27 mouse cellular contexts compared by ENCODE assay signal in the genomic region with DNA sequence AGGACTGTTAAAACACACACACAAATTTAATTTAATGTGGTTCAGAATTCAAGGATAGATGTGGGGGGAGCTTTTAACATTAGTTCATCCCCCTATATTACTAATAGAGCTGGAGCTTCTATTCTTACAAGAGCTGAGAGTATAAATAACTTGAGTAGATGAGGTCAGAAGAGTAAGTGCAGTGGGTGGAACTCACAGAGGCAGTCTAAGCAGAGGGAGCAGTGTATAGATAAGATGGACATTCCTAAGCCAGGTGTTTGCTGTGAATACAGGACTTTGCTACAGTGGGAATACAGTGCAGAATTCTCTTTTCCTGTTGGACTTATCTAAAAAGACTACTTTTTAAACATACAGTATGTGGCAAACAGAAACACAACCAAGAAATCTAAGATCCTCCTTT. TPM values are rescaled to one million over a fixed set of nuclear protein-coding genes. Genes with fewer than 3 reads are reported as not detected.
DNase-seq lines count a peak whose midpoint lies in the region; ATAC-seq and TF ChIP-seq lines count a peak whose summit lies in the region.
"Had no signal": no experiment of that assay in that cellular context is flagged by ENCODE, and none has a peak within 500 bp of the region (broad histone marks: within the 10 kb centered on the region; RNA-seq: fewer than 3 reads in every experiment).

No protein-coding gene starts in this region.

- H3K9ac ChIP-seq in heart, embryonic 13.5 days = no peak overlapping the region
- H3K9ac ChIP-seq in heart, embryonic 15.5 days = no peak overlapping the region
- no peak overlapping the region for H3K9ac ChIP-seq in heart, postnatal 0 days (replicated peaks; ENCODE audit: low read depth, low read length)
- no peak overlapping the region for H3K9ac ChIP-seq in heart, embryonic 11.5 days (ENCODE audit: low read depth, low read length)
- H3K9ac ChIP-seq: embryonic facial prominence, embryonic 12.5 days; forebrain, embryonic 13.5 days had no signal

- H3K4me2 ChIP-seq in heart, embryonic 13.5 days = peak overlapping the region; percentile 7; the same call in 1 of the 2 replicates
- H3K4me2 ChIP-seq in heart, embryonic 15.5 days = no peak overlapping the region
- no peak overlapping the region for H3K4me2 ChIP-seq in heart, postnatal 0 days (ENCODE audit: low read depth, low read length)
- no peak overlapping the region for H3K4me2 ChIP-seq in heart, embryonic 11.5 days
- H3K4me2 ChIP-seq: embryonic facial prominence, embryonic 12.5 days; forebrain, embryonic 13.5 days had no signal

- intact Hi-C loops in gastrocnemius, adult 2 months (cut with DNase I) = no loop called here
- intact Hi-C loops in heart, postnatal 14 days (cut with DNase I) = no loop called here

- H3K9me3 ChIP-seq in heart, embryonic 13.5 days = no peaks in the 10 kb centered on the region
- H3K9me3 ChIP-seq in heart, embryonic 15.5 days (replicated peaks) = no peaks in the 10 kb centered on the region
- no peaks in the 10 kb centered on the region for H3K9me3 ChIP-seq in heart, postnatal 0 days (replicated peaks; ENCODE audit: control insufficient read depth, low read length)
- no peaks in the 10 kb centered on the region for H3K9me3 ChIP-seq in heart, embryonic 11.5 days (replicated peaks; ENCODE audit: control insufficient read depth, low read length)
- H3K9me3 ChIP-seq: embryonic facial prominence, embryonic 10.5 days; embryonic facial prominence, embryonic 12.5 days; forebrain, embryonic 13.5 days; G1E had no signal

- ATAC-seq in heart, embryonic 13.5 days (ENCODE audit: extremely low read depth, insufficient number of reproducible peaks, low FRiP score, low TSS enrichment) = no peak
- no peak for ATAC-seq in heart, embryonic 15.5 days (replicated peaks; ENCODE audit: insufficient number of reproducible peaks, insufficient read depth, low FRiP score, low read depth)
- ATAC-seq in heart, postnatal 0 days (ENCODE audit: insufficient read depth, low read depth) = 0 out of 2 replicates have a peak, but pooled peaks have one; percentile 49
- no peak for ATAC-seq in heart, embryonic 11.5 days (replicated peaks; ENCODE audit: insufficient number of reproducible peaks, low FRiP score, low TSS enrichment)
- ATAC-seq: activated CD4-positive, CD25-positive, alpha-beta regulatory T cell, adult 4 months; CD4-positive, CD25-positive, alpha-beta regulatory T cell, adult 4 months; forebrain, embryonic 13.5 days; Patski had no signal

- H3K27me3 ChIP-seq in heart, embryonic 13.5 days (replicated peaks) = no peaks in the 10 kb centered on the region
- H3K27me3 ChIP-seq in heart, embryonic 15.5 days = no peaks in the 10 kb centered on the region
- H3K27me3 ChIP-seq in heart, postnatal 0 days (ENCODE audit: control insufficient read depth, insufficient read depth, low read length) = no peaks in the 10 kb centered on the region
- H3K27me3 ChIP-seq in heart, embryonic 11.5 days (ENCODE audit: control insufficient read depth, insufficient read depth, low read length) = no peaks in the 10 kb centered on the region
- H3K27me3 ChIP-seq: CH12.LX; embryonic facial prominence, embryonic 12.5 days; forebrain, embryonic 13.5 days; Patski had no signal

- H3K4me3 ChIP-seq in gastrocnemius, adult 2 months = no peak overlapping the region
- H3K4me3 ChIP-seq in heart, embryonic 13.5 days = no peak overlapping the region
- H3K4me3 ChIP-seq in heart, embryonic 15.5 days = no peak overlapping the region
- no peak overlapping the region for H3K4me3 ChIP-seq in heart, postnatal 0 days (ENCODE audit: low read depth, low read length)
- H3K4me3 ChIP-seq in heart, embryonic 11.5 days (ENCODE audit: low read depth, low read length) = no peak overlapping the region
- H3K4me3 ChIP-seq: embryonic facial prominence, embryonic 10.5 days; embryonic facial prominence, embryonic 12.5 days; forebrain, embryonic 13.5 days had no signal

- peak overlapping the region; percentile 82 for H3K27ac ChIP-seq in gastrocnemius, adult 2 months
- H3K27ac ChIP-seq in heart, embryonic 13.5 days (replicated peaks) = peak overlapping the region; percentile 70
- H3K27ac ChIP-seq in heart, embryonic 15.5 days = peak overlapping the region; percentile 27; the same call in 1 of the 2 replicates
- peak overlapping the region; percentile 20; the same call in 1 of the 2 replicates for H3K27ac ChIP-seq in heart, postnatal 0 days (ENCODE audit: low read depth)
- no peak overlapping the region for H3K27ac ChIP-seq in heart, embryonic 11.5 days (ENCODE audit: low read depth, low read length)
- H3K27ac ChIP-seq: embryonic facial prominence, embryonic 10.5 days; embryonic facial prominence, embryonic 12.5 days; forebrain, embryonic 13.5 days had no signal

- peaks cover 44% of the 10 kb centered on the region for H3K4me1 ChIP-seq in heart, embryonic 13.5 days
- H3K4me1 ChIP-seq in heart, embryonic 15.5 days (replicated peaks) = peaks cover 11% of the 10 kb centered on the region
- peaks cover 10% of the 10 kb centered on the region for H3K4me1 ChIP-seq in heart, postnatal 0 days (ENCODE audit: control insufficient read depth, insufficient read depth)
- peaks cover 4% of the 10 kb centered on the region; the same call in 1 of the 2 replicates for H3K4me1 ChIP-seq in heart, embryonic 11.5 days (ENCODE audit: control insufficient read depth, insufficient read depth, low read length)
- H3K4me1 ChIP-seq: embryonic facial prominence, embryonic 12.5 days had no signal

- TF ChIP-seq CTCF in gastrocnemius, adult 2 months (IDR thresholded peaks at IDR 0.05) = no peak
- no peak for TF ChIP-seq CTCF in heart, postnatal 0 days (IDR thresholded peaks at IDR 0.05; ENCODE audit: low read depth)

- no peak for TF ChIP-seq EP300 in heart, postnatal 0 days (IDR thresholded peaks at IDR 0.05; ENCODE audit: low read depth)

- peaks cover 80% of the 10 kb centered on the region for H3K36me3 ChIP-seq in heart, embryonic 13.5 days
- H3K36me3 ChIP-seq in heart, embryonic 15.5 days = peaks cover 65% of the 10 kb centered on the region
- H3K36me3 ChIP-seq in heart, postnatal 0 days (replicated peaks; ENCODE audit: control insufficient read depth, insufficient read depth, low read length) = peaks cover 72% of the 10 kb centered on the region
- peaks cover 30% of the 10 kb centered on the region for H3K36me3 ChIP-seq in heart, embryonic 11.5 days (ENCODE audit: control insufficient read depth, insufficient read depth, low read length)

- no peak for DNase-seq in gastrocnemius, adult 2 months
- DNase-seq in gastrocnemius, postnatal 25 days = no peak
- DNase-seq in heart, postnatal 14 days = no peak
- no peak for DNase-seq in heart, adult 18-20 months
- DNase-seq in heart, postnatal 0 days (ENCODE audit: low spot score) = peak; percentile 40
- DNase-seq: adrenal gland, adult 8-10 months; adrenal gland, postnatal 14 days; adrenal gland, postnatal 36 days; B cell, adult 2 months; cerebellum, adult 11-12 months; cerebellum, adult 2 months; cerebellum, adult 9-10 months; cerebellum, postnatal 10 days; cerebellum, postnatal 25 days had no signal

RNA-seq across cellular contexts. Expression of gene Casp2, which starts 6.0 kb away (rescaled TPM):
- total RNA-seq in gastrocnemius, adult 2 months (2021) = 1 to 10 TPM; 5.0 to 6.1 TPM
- total RNA-seq in gastrocnemius, postnatal 25 days (2021) = 1 to 10 TPM; 5.0 to 5.1 TPM
- 30.9 and 31.8 TPM in 2 replicates for polyA plus RNA-seq in heart, embryonic 13.5 days (2015; fragmentation: Nextera tagmentation; extraction: Ambion mirVana)
- 10 to 100 TPM; 16.5 to 17.4 TPM for total RNA-seq in heart, postnatal 14 days (2021)
- 26.2 and 37.2 TPM in 2 replicates for polyA plus RNA-seq in heart, embryonic 15.5 days (2015; fragmentation: Nextera tagmentation; extraction: Ambion mirVana)
- total RNA-seq in heart, adult 18-20 months (2021) = 10 to 100 TPM; 11.0 to 13.7 TPM
- 25.8 and 39.6 TPM in 2 replicates for total RNA-seq in heart, postnatal 0 days (2014; rRNA removed; ENCODE audit: low replicate concordance)
- 14.9 and 15.2 TPM in 2 replicates for polyA plus RNA-seq in heart, postnatal 0 days (2015; fragmentation: Nextera tagmentation; extraction: Ambion mirVana)
- polyA plus RNA-seq in heart, embryonic 11.5 days (2014; fragmentation: Nextera tagmentation; extraction: Ambion mirVana) = 34.4 and 34.7 TPM in 2 replicates

RNA-seq across cellular contexts. Expression of gene Tmem139, which starts 9.0 kb away (rescaled TPM):
- total RNA-seq in gastrocnemius, adult 2 months (2021) = under 1 TPM in 1 of 2 experiments, not detected in 1; 0.33 TPM
- total RNA-seq in gastrocnemius, postnatal 25 days (2021) = not detected
- polyA plus RNA-seq in heart, embryonic 13.5 days (2015; fragmentation: Nextera tagmentation; extraction: Ambion mirVana) = 0.29 TPM in 1 of 2 replicates, not detected in the other
- not detected for total RNA-seq in heart, postnatal 14 days (2021)
- 0.28 and 0.31 TPM in 2 replicates for polyA plus RNA-seq in heart, embryonic 15.5 days (2015; fragmentation: Nextera tagmentation; extraction: Ambion mirVana)
- under 1 TPM in 1 of 2 experiments, not detected in 1; 0.33 TPM for total RNA-seq in heart, adult 18-20 months (2021)
- total RNA-seq in heart, postnatal 0 days (2014; rRNA removed; ENCODE audit: low replicate concordance) = not detected in 2 replicates
- polyA plus RNA-seq in heart, postnatal 0 days (2015; fragmentation: Nextera tagmentation; extraction: Ambion mirVana) = 0.10 and 0.26 TPM in 2 replicates
- 0.51 TPM in 1 of 2 replicates, not detected in the other for polyA plus RNA-seq in heart, embryonic 11.5 days (2014; fragmentation: Nextera tagmentation; extraction: Ambion mirVana)
- total RNA-seq: CH12.LX had no signal
- polyA plus RNA-seq: activated CD4-positive, CD25-positive, alpha-beta regulatory T cell, adult 4 months; CD4-positive, CD25-positive, alpha-beta regulatory T cell, adult 4 months; cerebellum, adult 2 months; cortical plate, adult 2 months; forebrain, embryonic 11.5 days; G1E had no signal

RNA-seq across cellular contexts. Expression of gene Clcn1, which starts 15.7 kb away (rescaled TPM):
- total RNA-seq in gastrocnemius, adult 2 months (2021) = 100 to 1,000 TPM; 126 to 170 TPM
- 100 to 1,000 TPM; 105 to 116 TPM for total RNA-seq in gastrocnemius, postnatal 25 days (2021)
- 0.50 and 0.67 TPM in 2 replicates for polyA plus RNA-seq in heart, embryonic 13.5 days (2015; fragmentation: Nextera tagmentation; extraction: Ambion mirVana)
- total RNA-seq in heart, postnatal 14 days (2021) = 1 to 10 TPM; 1.4 to 3.7 TPM
- 0.28 and 0.33 TPM in 2 replicates for polyA plus RNA-seq in heart, embryonic 15.5 days (2015; fragmentation: Nextera tagmentation; extraction: Ambion mirVana)
- 1 to 10 TPM; 3.7 to 4.7 TPM for total RNA-seq in heart, adult 18-20 months (2021)
- total RNA-seq in heart, postnatal 0 days (2014; rRNA removed; ENCODE audit: low replicate concordance) = 0.04 TPM in 1 of 2 replicates, not detected in the other
- 0.44 and 0.64 TPM in 2 replicates for polyA plus RNA-seq in heart, postnatal 0 days (2015; fragmentation: Nextera tagmentation; extraction: Ambion mirVana)
- polyA plus RNA-seq in heart, embryonic 11.5 days (2014; fragmentation: Nextera tagmentation; extraction: Ambion mirVana) = 0.55 and 0.82 TPM in 2 replicates
- total RNA-seq: adrenal gland, postnatal 14 days had no signal
- polyA plus RNA-seq: activated CD4-positive, CD25-positive, alpha-beta regulatory T cell, adult 4 months; CD4-positive, CD25-positive, alpha-beta regulatory T cell, adult 4 months; G1E had no signal

RNA-seq across cellular contexts. Expression of gene Gstk1, which starts 25.1 kb away (rescaled TPM):
- total RNA-seq in gastrocnemius, adult 2 months (2021) = 10 to 100 TPM; 36.9 to 64.3 TPM
- 10 to 100 TPM; 29.6 to 39.7 TPM for total RNA-seq in gastrocnemius, postnatal 25 days (2021)
- polyA plus RNA-seq in heart, embryonic 13.5 days (2015; fragmentation: Nextera tagmentation; extraction: Ambion mirVana) = 11.7 and 14.0 TPM in 2 replicates
- total RNA-seq in heart, postnatal 14 days (2021) = 10 to 100 TPM; 47.1 to 50.2 TPM
- polyA plus RNA-seq in heart, embryonic 15.5 days (2015; fragmentation: Nextera tagmentation; extraction: Ambion mirVana) = 14.3 and 16.9 TPM in 2 replicates
- 100 to 1,000 TPM; 151 to 158 TPM for total RNA-seq in heart, adult 18-20 months (2021)
- total RNA-seq in heart, postnatal 0 days (2014; rRNA removed; ENCODE audit: low replicate concordance) = 27.8 and 32.4 TPM in 2 replicates
- polyA plus RNA-seq in heart, postnatal 0 days (2015; fragmentation: Nextera tagmentation; extraction: Ambion mirVana) = 23.6 and 25.4 TPM in 2 replicates
- polyA plus RNA-seq in heart, embryonic 11.5 days (2014; fragmentation: Nextera tagmentation; extraction: Ambion mirVana) = 13.4 and 14.7 TPM in 2 replicates
- polyA plus RNA-seq: G1E had no signal

RNA-seq across cellular contexts. Expression of gene Fam131b, which starts 53.6 kb away (rescaled TPM):
- under 1 TPM; 0.33 to 0.45 TPM for total RNA-seq in gastrocnemius, adult 2 months (2021)
- under 1 TPM; 0.41 to 0.54 TPM for total RNA-seq in gastrocnemius, postnatal 25 days (2021)
- 0.17 TPM in 2 replicates for polyA plus RNA-seq in heart, embryonic 13.5 days (2015; fragmentation: Nextera tagmentation; extraction: Ambion mirVana)
- total RNA-seq in heart, postnatal 14 days (2021) = 1 to 10 TPM; 1.1 to 1.2 TPM
- 0.10 and 0.24 TPM in 2 replicates for polyA plus RNA-seq in heart, embryonic 15.5 days (2015; fragmentation: Nextera tagmentation; extraction: Ambion mirVana)
- under 1 TPM; 0.35 to 0.44 TPM for total RNA-seq in heart, adult 18-20 months (2021)
- total RNA-seq in heart, postnatal 0 days (2014; rRNA removed; ENCODE audit: low replicate concordance) = 0.88 and 1.4 TPM in 2 replicates
- 0.08 TPM in 2 replicates for polyA plus RNA-seq in heart, postnatal 0 days (2015; fragmentation: Nextera tagmentation; extraction: Ambion mirVana)
- 0.23 and 0.25 TPM in 2 replicates for polyA plus RNA-seq in heart, embryonic 11.5 days (2014; fragmentation: Nextera tagmentation; extraction: Ambion mirVana)
- polyA plus RNA-seq: activated CD4-positive, CD25-positive, alpha-beta regulatory T cell, adult 4 months; CD4-positive, CD25-positive, alpha-beta regulatory T cell, adult 4 months had no signal

Comparison
In these comparisons a context has a peak if more than half of its experiments do, and no peak if none do; other contexts are left out.
1. RNA of gene Clcn1, which starts 15.7 kb away (total RNA-seq): 126 to 170 TPM in gastrocnemius, adult 2 months and 105 to 116 TPM in gastrocnemius, postnatal 25 days; 3.7 to 4.7 TPM in heart, adult 18-20 months, 1.4 to 3.7 TPM in heart, postnatal 14 days and 0.04 TPM in heart, postnatal 0 days; every median in the first group is over 10 times any median in the second.